Mouse (Mus musculus): ENCODE data around the gene Tmem209. TPM values are rescaled to one million over a fixed set of nuclear protein-coding genes. Genes with fewer than 3 reads are reported as not detected.

The Tmem209 gene
- 17.6 and 20.0 TPM in 2 replicates for polyA plus RNA-seq (2015; fragmentation: Nextera tagmentation; extraction: Ambion mirVana)

DNA sequence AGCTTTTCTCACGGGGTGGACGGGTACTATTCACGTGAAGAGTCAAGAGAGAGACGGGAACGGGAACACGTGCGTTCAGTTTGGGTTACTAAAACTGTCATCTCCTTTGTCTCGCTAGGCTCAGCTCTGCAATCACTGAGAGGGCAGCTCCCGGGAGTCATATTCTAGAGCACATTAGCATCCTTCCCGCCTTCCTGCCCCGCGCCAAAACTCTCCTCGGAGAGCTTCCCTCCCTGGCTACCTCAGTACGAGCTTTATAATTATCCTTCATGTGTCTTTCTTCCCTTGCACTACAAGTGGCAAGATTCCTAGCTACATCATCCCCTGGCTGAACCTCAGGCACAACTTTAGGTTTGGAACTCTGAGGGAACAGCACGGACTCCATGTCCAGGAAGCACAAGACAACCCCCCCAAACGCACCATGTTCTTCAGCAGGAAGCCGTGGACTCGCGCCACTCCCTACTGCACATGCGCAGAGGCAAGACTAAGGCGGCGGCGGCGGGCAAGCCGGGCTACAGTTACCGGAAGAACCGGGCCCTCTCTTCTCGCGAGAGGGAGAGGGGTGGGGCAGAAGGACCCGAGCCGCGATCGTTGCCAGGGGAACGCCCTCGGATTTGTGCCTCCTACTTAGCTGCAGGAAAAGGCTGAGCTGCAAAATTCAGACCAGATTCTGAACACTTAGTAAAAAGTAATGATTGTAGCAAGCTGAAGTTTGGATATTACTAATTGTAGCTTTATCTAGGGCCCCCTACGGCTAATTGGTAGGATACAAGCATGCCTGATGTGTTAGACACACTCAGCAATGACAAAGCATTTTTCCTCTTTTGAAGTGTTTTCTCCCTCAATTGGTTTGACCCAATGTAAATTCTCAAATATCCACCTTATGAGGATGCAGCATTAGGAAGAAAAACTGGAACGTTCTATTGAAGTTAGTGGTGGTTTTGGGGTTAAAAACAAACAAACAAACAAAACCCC lies at the start of gene Tmem209, which contains the start of gene Ssmem1:
Tmem209 (minus strand) TSS at position 519 of the 975 bp plus-strand sequence.
Ssmem1 (plus strand) TSS at position 585 of the 975 bp plus-strand sequence.
- WGBS (ENCODE audit: insufficient replicate concordance), result 0% methylated on average over 35 of the region's 37 CpGs
- H3K36me3 ChIP-seq (ENCODE audit: control insufficient read depth, insufficient read depth), result peaks cover 14% of the 10 kb centered on the region
- peak within 1 kb of the TSS; percentile 80 for H3K4me2 ChIP-seq (ENCODE audit: low read depth, low read length)
- no peaks in the 10 kb centered on the region for H3K27me3 ChIP-seq (ENCODE audit: control insufficient read depth, insufficient read depth, low read depth, low read length)
- peaks cover 11% of the 10 kb centered on the region for H3K4me1 ChIP-seq (ENCODE audit: control insufficient read depth, low read depth, low read length)
- peak within 1 kb of the TSS; percentile 91 for H3K27ac ChIP-seq (ENCODE audit: low read length)
- H3K9ac ChIP-seq (ENCODE audit: low read depth, low read length), result peak within 1 kb of the TSS; percentile 83
- peak; percentile 100 for ATAC-seq (ENCODE audit: low read depth)
- H3K9me3 ChIP-seq (replicated peaks; ENCODE audit: control insufficient read depth, low read length), result no peaks in the 10 kb centered on the region
- peak within 1 kb of the TSS; percentile 83 for H3K4me3 ChIP-seq (ENCODE audit: low read depth, low read length)

GRCm38 (mm10) chr6:30556080-30556479 lies 46.5 kb upstream of the Tmem209 start:
- Histone ChIP-seq H3K9me3 (replicated peaks; ENCODE audit: control insufficient read depth, low read length) (no peaks in the 10 kb centered on the region), H3K4me3 (ENCODE audit: low read depth, low read length) (no peak overlapping the region), H3K36me3 (ENCODE audit: control insufficient read depth, insufficient read depth) (no peaks in the 10 kb centered on the region), H3K4me1 (ENCODE audit: control insufficient read depth, low read depth, low read length) (no peaks in the 10 kb centered on the region), H3K9ac (ENCODE audit: low read depth, low read length) (no peak overlapping the region), H3K27me3 (ENCODE audit: control insufficient read depth, insufficient read depth, low read depth, low read length) (peaks cover 3% of the 10 kb centered on the region), H3K27ac (ENCODE audit: low read length) (no peak overlapping the region), H3K4me2 (ENCODE audit: low read depth, low read length) (no peak overlapping the region)
- 30% methylated on average over 5 of the region's 9 CpGs for WGBS (ENCODE audit: insufficient replicate concordance)
- no peak for ATAC-seq (ENCODE audit: low read depth)

DNA sequence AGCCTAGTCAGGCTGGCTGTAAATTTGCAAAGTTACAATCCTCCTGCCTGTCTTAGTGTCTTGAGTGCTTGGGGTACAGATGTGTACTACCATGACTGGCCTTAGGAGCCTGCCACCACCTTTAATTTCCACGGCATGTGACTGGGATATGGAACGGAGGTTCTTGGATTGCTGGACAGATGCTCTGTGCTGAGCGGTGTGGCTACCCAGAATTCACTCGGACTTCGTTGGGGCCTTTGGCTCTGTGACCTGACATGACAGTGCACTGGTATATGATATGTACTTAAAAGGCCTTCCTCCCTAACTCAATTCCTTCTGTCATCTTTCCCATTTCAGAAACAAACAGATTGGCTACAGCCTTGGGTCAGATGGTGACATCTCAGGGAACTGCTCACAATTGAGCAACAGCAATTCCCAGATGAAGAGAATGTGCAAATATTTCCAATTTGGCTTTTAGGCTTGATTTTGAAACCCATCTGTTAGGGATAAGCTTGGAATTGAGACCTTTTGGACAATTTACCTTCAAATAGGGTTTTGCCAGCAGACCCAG lies 45.1 kb upstream of the Tmem209 start:
- H3K36me3 ChIP-seq (ENCODE audit: control insufficient read depth, insufficient read depth), result no peaks in the 10 kb centered on the region
- H3K9ac ChIP-seq (ENCODE audit: low read depth, low read length), result no peak overlapping the region
- H3K4me1 ChIP-seq (ENCODE audit: control insufficient read depth, low read depth, low read length), result no peaks in the 10 kb centered on the region
- no peak overlapping the region for H3K4me2 ChIP-seq (ENCODE audit: low read depth, low read length)
- H3K27me3 ChIP-seq (ENCODE audit: control insufficient read depth, insufficient read depth, low read depth, low read length), result peaks cover 10% of the 10 kb centered on the region
- H3K27ac ChIP-seq (ENCODE audit: low read length), result no peak overlapping the region
- no peak overlapping the region for H3K4me3 ChIP-seq (ENCODE audit: low read depth, low read length)
- no peaks in the 10 kb centered on the region for H3K9me3 ChIP-seq (replicated peaks; ENCODE audit: control insufficient read depth, low read length)
- ATAC-seq (ENCODE audit: low read depth), result no peak
- WGBS (ENCODE audit: insufficient replicate concordance), result 71% methylated on average over 5 of the region's 5 CpGs

- no peak for ATAC-seq (ENCODE audit: low read depth)
- H3K9ac ChIP-seq (ENCODE audit: low read depth, low read length), result no peak overlapping the region
- no peaks in the 10 kb centered on the region for H3K9me3 ChIP-seq (replicated peaks; ENCODE audit: control insufficient read depth, low read length)
- no peak overlapping the region for H3K4me2 ChIP-seq (ENCODE audit: low read depth, low read length)
- H3K4me1 ChIP-seq (ENCODE audit: control insufficient read depth, low read depth, low read length), result no peaks in the 10 kb centered on the region
- no peak overlapping the region for H3K4me3 ChIP-seq (ENCODE audit: low read depth, low read length)
- H3K27me3 ChIP-seq (ENCODE audit: control insufficient read depth, insufficient read depth, low read depth, low read length), result peaks cover 14% of the 10 kb centered on the region
- 61% methylated on average over 5 of the region's 5 CpGs for WGBS (ENCODE audit: insufficient replicate concordance)
- no peaks in the 10 kb centered on the region for H3K36me3 ChIP-seq (ENCODE audit: control insufficient read depth, insufficient read depth)
- no peak overlapping the region for H3K27ac ChIP-seq (ENCODE audit: low read length)
Measured at GRCm38 (mm10) chr6:30554092-30554491, 44.5 kb upstream of the Tmem209 start.

- H3K4me2 ChIP-seq (ENCODE audit: low read depth, low read length), result no peak overlapping the region
- no peaks in the 10 kb centered on the region for H3K36me3 ChIP-seq (ENCODE audit: control insufficient read depth, insufficient read depth)
- 58% methylated on average over 7 of the region's 7 CpGs for WGBS (ENCODE audit: insufficient replicate concordance)
- H3K9me3 ChIP-seq (replicated peaks; ENCODE audit: control insufficient read depth, low read length), result no peaks in the 10 kb centered on the region
- peaks cover 18% of the 10 kb centered on the region for H3K27me3 ChIP-seq (ENCODE audit: control insufficient read depth, insufficient read depth, low read depth, low read length)
- H3K4me3 ChIP-seq (ENCODE audit: low read depth, low read length), result no peak overlapping the region
- H3K4me1 ChIP-seq (ENCODE audit: control insufficient read depth, low read depth, low read length), result no peaks in the 10 kb centered on the region
- H3K9ac ChIP-seq (ENCODE audit: low read depth, low read length), result no peak overlapping the region
- no peak overlapping the region for H3K27ac ChIP-seq (ENCODE audit: low read length)
- no peak for ATAC-seq (ENCODE audit: low read depth)
Measured at GRCm38 (mm10) chr6:30553381-30554010, 43.9 kb upstream of the Tmem209 start.

GRCm38 (mm10) chr6:30552628-30553027 lies 43.0 kb upstream of the Tmem209 start:
- Histone ChIP-seq H3K4me3 (ENCODE audit: low read depth, low read length) (no peak overlapping the region), H3K27ac (ENCODE audit: low read length) (no peak overlapping the region), H3K4me2 (ENCODE audit: low read depth, low read length) (no peak overlapping the region), H3K9ac (ENCODE audit: low read depth, low read length) (no peak overlapping the region), H3K27me3 (ENCODE audit: control insufficient read depth, insufficient read depth, low read depth, low read length) (peaks cover 24% of the 10 kb centered on the region), H3K36me3 (ENCODE audit: control insufficient read depth, insufficient read depth) (no peaks in the 10 kb centered on the region), H3K9me3 (replicated peaks; ENCODE audit: control insufficient read depth, low read length) (no peaks in the 10 kb centered on the region), H3K4me1 (ENCODE audit: control insufficient read depth, low read depth, low read length) (no peaks in the 10 kb centered on the region)
- no peak for ATAC-seq (ENCODE audit: low read depth)
- 38% methylated on average over 6 of the region's 6 CpGs for WGBS (ENCODE audit: insufficient replicate concordance)

- H3K9me3 ChIP-seq (replicated peaks; ENCODE audit: control insufficient read depth, low read length), result no peaks in the 10 kb centered on the region
- H3K4me2 ChIP-seq (ENCODE audit: low read depth, low read length), result no peak overlapping the region
- 19% methylated on average over 23 of the region's 23 CpGs for WGBS (ENCODE audit: insufficient replicate concordance)
- peaks cover 26% of the 10 kb centered on the region for H3K27me3 ChIP-seq (ENCODE audit: control insufficient read depth, insufficient read depth, low read depth, low read length)
- H3K4me3 ChIP-seq (ENCODE audit: low read depth, low read length), result no peak overlapping the region
- no peak overlapping the region for H3K27ac ChIP-seq (ENCODE audit: low read length)
- no peak overlapping the region for H3K9ac ChIP-seq (ENCODE audit: low read depth, low read length)
- no peaks in the 10 kb centered on the region for H3K4me1 ChIP-seq (ENCODE audit: control insufficient read depth, low read depth, low read length)
- ATAC-seq (ENCODE audit: low read depth), result no peak
- no peaks in the 10 kb centered on the region for H3K36me3 ChIP-seq (ENCODE audit: control insufficient read depth, insufficient read depth)
Measured at GRCm38 (mm10) chr6:30551644-30552580, 42.3 kb upstream of the Tmem209 start.

DNA sequence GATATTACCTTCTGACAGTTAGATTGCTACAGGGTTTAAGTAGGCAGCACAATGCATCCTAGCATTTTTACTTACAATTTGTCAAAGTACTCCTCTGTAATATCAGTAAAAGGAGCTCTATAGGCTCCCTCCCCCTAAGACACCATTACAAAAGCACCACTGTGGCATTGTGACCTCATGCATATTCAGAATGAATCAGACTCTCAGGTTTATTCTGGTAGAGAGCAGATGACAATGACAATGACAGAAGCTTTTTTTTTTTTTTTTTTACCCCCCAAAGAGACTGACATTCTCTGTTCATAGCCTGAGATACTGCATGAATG lies 41.6 kb upstream of the Tmem209 start:
- Histone ChIP-seq H3K9ac (ENCODE audit: low read depth, low read length) (no peak overlapping the region), H3K4me1 (ENCODE audit: control insufficient read depth, low read depth, low read length) (no peaks in the 10 kb centered on the region), H3K36me3 (ENCODE audit: control insufficient read depth, insufficient read depth) (no peaks in the 10 kb centered on the region), H3K4me2 (ENCODE audit: low read depth, low read length) (no peak overlapping the region), H3K4me3 (ENCODE audit: low read depth, low read length) (no peak overlapping the region), H3K9me3 (replicated peaks; ENCODE audit: control insufficient read depth, low read length) (no peaks in the 10 kb centered on the region), H3K27ac (ENCODE audit: low read length) (no peak overlapping the region), H3K27me3 (ENCODE audit: control insufficient read depth, insufficient read depth, low read depth, low read length) (peaks cover 31% of the 10 kb centered on the region)
- ATAC-seq (ENCODE audit: low read depth), result no peak

Measured in liver, embryonic 16.5 days (tissue).